Mouse (Mus musculus): ENCODE results near the gene Kcnmb3. TPM values are rescaled to one million over a fixed set of nuclear protein-coding genes. Genes with fewer than 3 reads are reported as not detected.
A peak's percentile ranks its signal among the peaks of the same experiment; 100 is the strongest.

Kcnmb3 gene
- polyA plus RNA-seq, 1 experiment from 2014 or later, result 0.16 TPM

DNA sequence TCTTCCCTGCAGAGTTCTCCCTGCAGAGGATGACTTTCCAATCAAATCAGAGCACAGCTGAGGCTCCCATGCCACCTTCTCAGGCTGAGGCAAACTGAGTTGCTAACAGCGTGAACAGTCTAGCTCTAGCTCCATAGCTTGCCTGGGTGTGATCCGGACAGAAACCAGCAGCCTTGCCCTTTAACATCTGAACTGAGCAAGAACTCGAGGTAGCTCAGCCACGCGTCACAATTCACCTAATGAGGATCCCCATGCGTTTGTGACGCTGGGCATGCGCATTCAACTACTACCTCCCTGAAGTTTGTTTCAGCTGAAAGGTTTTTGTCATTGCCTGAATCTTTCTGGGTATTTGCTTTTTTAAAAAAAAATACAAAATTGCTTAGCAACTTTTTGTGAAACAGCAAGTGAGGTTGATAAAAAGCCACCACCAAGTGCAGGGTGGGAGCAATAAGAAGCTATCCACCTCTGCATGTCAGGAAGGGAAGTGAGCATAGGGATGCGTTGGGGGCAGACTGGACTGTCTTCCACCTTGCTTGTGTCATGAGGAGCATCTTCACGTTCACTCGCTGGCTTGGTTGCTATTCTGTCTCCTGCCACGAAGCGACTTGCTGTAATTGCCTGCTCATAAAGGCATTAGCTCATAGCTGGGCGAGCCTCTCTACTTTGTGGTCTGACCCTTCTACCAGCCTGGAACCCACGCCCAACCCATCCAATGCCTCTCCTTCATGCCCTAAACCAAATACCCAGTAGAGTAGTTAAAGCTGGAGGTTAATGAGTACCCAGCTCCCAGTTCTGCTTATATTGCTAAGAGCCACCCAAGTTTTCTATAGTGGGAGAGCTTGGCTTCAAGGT is 1.7 kb downstream of the Kcnmb3 start:
- H3K36me3 ChIP-seq (replicated peaks), result no peaks in the 10 kb centered on the region
- no peak overlapping the region for H3K4me3 ChIP-seq
- WGBS, result 86% methylated on average over 15 of the region's 15 CpGs
- H3K27ac ChIP-seq, result no peak overlapping the region
- H3K27me3 ChIP-seq (ENCODE audit: poor library complexity, severe bottlenecking), result no peaks in the 10 kb centered on the region
- no peaks in the 10 kb centered on the region for H3K9me3 ChIP-seq
- DNase-seq (ENCODE audit: extremely low spot score, low spot score), result no peak
- H3K4me1 ChIP-seq, result peaks cover 5% of the 10 kb centered on the region

DNA sequence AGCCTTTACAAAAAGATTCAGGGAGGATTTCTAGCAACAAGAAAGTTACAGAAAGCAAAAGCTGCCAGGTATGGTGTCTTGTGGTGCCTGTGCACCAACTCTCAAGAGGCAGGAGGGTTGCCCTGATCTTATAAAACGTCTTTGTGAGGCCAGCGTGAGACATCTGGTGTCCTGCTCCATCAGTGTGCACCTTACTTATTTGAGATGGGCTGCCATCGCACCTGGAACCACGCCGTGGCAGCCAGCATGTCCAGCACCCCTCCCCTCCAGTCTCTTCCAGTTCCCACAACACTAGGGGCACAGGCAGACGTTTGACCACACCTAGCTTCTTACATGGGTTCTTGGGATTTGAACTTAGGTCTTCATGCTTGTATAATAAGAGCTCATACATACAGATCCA is 3.9 kb downstream of the Kcnmb3 start:
- H3K4me3 ChIP-seq, result no peak overlapping the region
- DNase-seq (ENCODE audit: extremely low spot score, low spot score), result no peak
- no peaks in the 10 kb centered on the region for H3K27me3 ChIP-seq (ENCODE audit: poor library complexity, severe bottlenecking)
- no peaks in the 10 kb centered on the region for H3K36me3 ChIP-seq (replicated peaks)
- 88% methylated on average over 6 of the region's 6 CpGs for WGBS
- no peaks in the 10 kb centered on the region for H3K9me3 ChIP-seq
- H3K27ac ChIP-seq, result no peak overlapping the region
- H3K4me1 ChIP-seq, result no peaks in the 10 kb centered on the region

DNA sequence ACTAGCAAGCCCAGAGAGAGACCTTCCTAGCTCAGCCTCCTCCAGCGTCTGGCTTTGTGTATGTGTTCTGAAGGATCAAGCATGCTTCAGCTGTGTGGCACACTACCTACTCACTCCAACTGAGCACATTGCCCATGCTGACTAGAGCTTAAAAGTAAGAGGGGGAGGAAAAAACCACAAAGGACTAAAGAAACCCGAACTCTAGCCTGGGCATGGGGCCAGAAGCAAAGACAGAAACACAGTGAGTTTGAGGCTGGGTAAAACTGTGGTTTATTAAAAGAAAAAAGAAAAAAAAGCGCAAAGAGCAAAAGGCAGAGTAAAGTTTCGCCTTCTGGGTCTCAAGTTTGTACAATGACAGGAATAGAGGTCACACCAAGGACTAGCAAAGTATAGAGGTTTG is 5.5 kb downstream of the Kcnmb3 start:
- 85% methylated on average over 4 of the region's 4 CpGs for WGBS
- H3K9me3 ChIP-seq, result no peaks in the 10 kb centered on the region

DNA sequence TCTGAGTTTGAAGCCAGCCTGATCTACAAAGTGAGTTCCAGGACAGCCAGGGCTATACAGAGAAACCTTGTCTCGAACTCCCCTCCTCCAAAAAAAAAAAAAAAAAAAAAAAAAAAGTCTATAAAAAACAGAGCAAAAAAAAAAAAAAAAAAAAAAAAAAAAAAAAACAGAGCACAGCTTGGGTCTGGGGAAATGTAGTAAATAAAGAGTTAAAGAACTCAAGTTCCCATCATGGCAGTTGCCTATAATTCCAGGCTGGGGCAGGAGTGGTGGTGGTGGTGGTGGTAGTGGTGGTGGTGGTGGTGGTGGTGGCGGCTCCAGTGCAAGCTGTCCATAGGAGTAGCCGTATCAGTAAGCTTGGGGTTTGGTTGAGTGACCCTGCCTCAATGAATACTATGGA is 9.0 kb downstream of the Kcnmb3 start:
- Histone ChIP-seq H3K27me3 (ENCODE audit: poor library complexity, severe bottlenecking) (no peaks in the 10 kb centered on the region), H3K9me3 (no peaks in the 10 kb centered on the region), H3K4me1 (no peaks in the 10 kb centered on the region), H3K4me3 (no peak overlapping the region), H3K36me3 (replicated peaks) (no peaks in the 10 kb centered on the region), H3K27ac (no peak overlapping the region)
- WGBS, result 93% methylated on average over 3 of the region's 3 CpGs
- DNase-seq (ENCODE audit: extremely low spot score, low spot score), result no peak

More for the DNA sequence above, 5.5 kb downstream of the Kcnmb3 start:
- H3K36me3 ChIP-seq (replicated peaks), result no peaks in the 10 kb centered on the region
- H3K4me3 ChIP-seq, result no peak overlapping the region
- H3K4me1 ChIP-seq, result no peaks in the 10 kb centered on the region
- DNase-seq (ENCODE audit: extremely low spot score, low spot score), result no peak
- H3K27ac ChIP-seq, result no peak overlapping the region
- H3K27me3 ChIP-seq (ENCODE audit: poor library complexity, severe bottlenecking), result no peaks in the 10 kb centered on the region

DNA sequence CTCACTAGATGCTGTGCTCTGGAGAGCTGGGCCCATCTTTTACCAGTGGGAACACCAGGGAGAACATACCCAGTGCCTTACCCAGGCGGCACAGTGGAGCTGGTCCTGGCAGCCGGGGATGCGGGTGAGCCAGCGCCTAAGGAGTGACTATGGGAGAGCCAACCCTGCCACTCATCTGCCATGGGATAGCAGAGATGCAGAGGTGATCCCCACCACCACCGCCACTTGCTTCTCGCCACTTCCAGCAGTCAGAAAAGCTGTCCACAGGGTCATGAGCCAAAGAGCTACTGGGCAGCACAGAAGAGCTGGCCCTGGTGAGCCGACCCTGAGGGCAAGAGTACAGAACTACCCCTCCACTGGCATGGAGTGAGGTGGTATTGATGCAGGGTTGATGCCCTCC is 12.1 kb downstream of the Kcnmb3 start:
- WGBS, result 91% methylated on average over 7 of the region's 7 CpGs
- Histone ChIP-seq H3K9me3 (no peaks in the 10 kb centered on the region), H3K36me3 (replicated peaks) (no peaks in the 10 kb centered on the region), H3K4me3 (no peak overlapping the region), H3K27ac (no peak overlapping the region), H3K27me3 (ENCODE audit: poor library complexity, severe bottlenecking) (no peaks in the 10 kb centered on the region), H3K4me1 (no peaks in the 10 kb centered on the region)
- no peak for DNase-seq (ENCODE audit: extremely low spot score, low spot score)

DNA sequence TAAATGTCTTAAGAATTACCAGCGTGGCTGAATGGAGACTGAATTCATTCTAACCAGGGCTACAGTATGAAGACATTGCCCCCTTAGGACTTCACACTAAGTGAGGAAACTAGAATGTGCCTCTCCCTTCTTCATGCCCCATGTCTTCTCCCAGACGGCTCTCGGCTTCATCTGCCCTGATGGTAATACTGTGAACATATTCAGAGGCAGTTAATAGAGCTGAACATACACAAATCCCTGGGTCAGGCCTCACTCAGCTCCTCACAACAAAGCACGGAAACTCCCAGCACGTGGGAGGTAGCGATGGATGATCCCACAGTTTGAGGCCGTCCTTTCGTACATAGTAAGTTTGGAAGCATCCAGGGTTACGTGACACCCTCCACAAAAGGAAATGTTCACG is 18.8 kb downstream of the Kcnmb3 start:
- no peak for DNase-seq (ENCODE audit: extremely low spot score, low spot score)
- Histone ChIP-seq H3K4me3 (no peak overlapping the region), H3K27me3 (ENCODE audit: poor library complexity, severe bottlenecking) (no peaks in the 10 kb centered on the region), H3K9me3 (no peaks in the 10 kb centered on the region), H3K27ac (no peak overlapping the region), H3K4me1 (no peaks in the 10 kb centered on the region), H3K36me3 (replicated peaks) (no peaks in the 10 kb centered on the region)
- 91% methylated on average over 10 of the region's 10 CpGs for WGBS

DNA sequence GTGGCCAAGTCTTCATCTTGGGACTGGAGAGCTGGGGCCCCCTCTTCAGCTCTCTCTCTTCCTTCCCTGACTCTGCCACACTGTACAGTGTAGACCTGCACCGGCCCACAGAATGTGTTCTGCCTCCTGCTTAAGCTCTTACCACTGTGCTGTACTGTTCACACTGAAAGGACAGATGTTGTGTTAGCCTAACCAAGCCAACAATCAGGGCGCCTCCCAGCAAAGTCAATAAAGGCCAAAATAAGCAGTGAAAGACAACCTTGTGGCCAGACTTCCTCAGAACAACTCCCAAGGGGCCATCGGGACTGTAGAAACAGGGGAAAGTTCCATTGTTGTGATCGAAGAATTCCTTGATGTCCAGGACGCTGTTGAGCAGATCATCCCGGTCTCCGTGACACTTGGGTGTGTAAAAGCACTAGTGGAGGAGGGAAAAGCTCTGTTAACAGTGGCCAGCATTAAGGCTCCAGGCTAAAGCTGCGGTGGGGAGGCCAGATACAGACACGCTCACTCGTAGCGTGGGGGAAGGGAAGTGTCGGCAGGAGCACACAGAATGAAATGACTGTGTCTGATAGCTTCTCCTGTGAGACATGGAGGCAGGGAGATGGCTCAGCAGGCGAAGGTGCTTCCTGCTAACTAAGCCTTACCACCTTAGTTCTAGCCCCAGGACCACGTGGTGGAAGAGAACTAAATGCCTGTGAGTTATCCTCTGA is 19.7 kb downstream of the Kcnmb3 start:
- Histone ChIP-seq H3K27me3 (ENCODE audit: poor library complexity, severe bottlenecking) (no peaks in the 10 kb centered on the region), H3K27ac (no peak overlapping the region), H3K4me1 (no peaks in the 10 kb centered on the region), H3K9me3 (no peaks in the 10 kb centered on the region), H3K4me3 (no peak overlapping the region), H3K36me3 (replicated peaks) (no peaks in the 10 kb centered on the region)
- WGBS, result 87% methylated on average over 14 of the region's 14 CpGs
- no peak for DNase-seq (ENCODE audit: extremely low spot score, low spot score)

DNA sequence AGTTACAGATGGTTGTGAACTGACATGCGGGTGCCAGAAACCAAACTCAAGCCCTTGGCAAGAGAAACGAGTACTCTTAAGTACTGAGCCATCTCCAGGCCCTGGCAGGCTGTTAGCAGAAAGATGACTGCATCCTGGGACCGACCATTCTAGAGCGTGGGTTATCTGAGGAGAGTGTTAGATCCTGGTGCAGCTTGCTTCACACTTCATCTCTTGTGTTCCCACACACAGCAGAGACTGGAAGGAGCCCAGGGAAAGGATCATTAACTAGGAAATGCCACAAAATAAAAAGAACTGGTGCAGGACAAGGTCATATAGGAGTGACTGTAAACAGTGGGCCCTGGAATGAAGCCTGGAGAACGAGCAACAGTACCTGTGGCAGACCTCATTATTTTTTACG is 20.9 kb downstream of the Kcnmb3 start:
- no peak overlapping the region for H3K4me3 ChIP-seq
- H3K27ac ChIP-seq, result no peak overlapping the region
- 89% methylated on average over 6 of the region's 6 CpGs for WGBS
- peak; percentile 0 for DNase-seq (ENCODE audit: extremely low spot score, low spot score)
- no peaks in the 10 kb centered on the region for H3K27me3 ChIP-seq (ENCODE audit: poor library complexity, severe bottlenecking)
- H3K4me1 ChIP-seq, result no peaks in the 10 kb centered on the region
- H3K9me3 ChIP-seq, result no peaks in the 10 kb centered on the region
- H3K36me3 ChIP-seq (replicated peaks), result no peaks in the 10 kb centered on the region

DNA sequence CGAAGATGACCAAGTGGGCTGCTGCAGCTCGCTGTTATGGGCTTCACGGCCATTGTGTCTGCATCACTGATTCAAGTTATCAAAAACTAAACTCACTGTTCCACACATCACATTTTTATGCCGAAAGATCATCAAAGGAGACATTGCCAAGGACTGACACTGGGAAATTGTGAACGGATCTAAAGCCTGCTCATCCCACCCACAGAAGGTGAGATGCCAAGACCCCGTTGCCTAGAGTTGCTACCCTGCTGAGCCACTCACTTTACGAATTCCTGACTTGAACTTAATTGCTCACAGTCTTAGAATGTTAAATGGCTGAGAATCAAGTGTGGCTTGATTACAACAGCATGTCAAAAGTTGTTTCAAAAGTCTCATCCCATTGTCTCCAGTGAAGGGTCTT is 21.6 kb downstream of the Kcnmb3 start:
- Histone ChIP-seq H3K36me3 (replicated peaks) (no peaks in the 10 kb centered on the region), H3K4me3 (no peak overlapping the region), H3K9me3 (no peaks in the 10 kb centered on the region), H3K27ac (no peak overlapping the region), H3K4me1 (no peaks in the 10 kb centered on the region), H3K27me3 (ENCODE audit: poor library complexity, severe bottlenecking) (no peaks in the 10 kb centered on the region)
- WGBS, result 81% methylated on average over 7 of the region's 7 CpGs
- DNase-seq (ENCODE audit: extremely low spot score, low spot score), result peak; percentile 4

DNA sequence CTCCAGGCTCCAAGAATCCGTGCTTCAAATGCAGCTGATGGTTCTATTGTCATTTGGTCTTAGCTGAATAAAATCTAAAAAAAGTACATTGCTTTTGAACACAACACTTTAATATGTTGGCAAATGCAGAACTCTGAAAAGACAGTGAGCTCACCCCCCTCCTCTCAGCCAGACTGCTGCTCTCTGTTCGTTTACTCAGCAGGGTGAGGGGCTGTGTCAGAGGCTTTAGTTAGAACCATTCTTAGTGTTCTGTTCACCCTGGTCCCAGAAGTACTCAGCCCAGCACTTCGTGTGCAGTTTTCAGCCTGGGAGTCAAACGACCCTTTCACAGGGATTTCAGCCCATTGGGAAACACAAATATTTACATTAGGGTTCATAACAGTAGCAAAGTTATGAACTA is 23.6 kb downstream of the Kcnmb3 start:
- Histone ChIP-seq H3K27ac (no peak overlapping the region), H3K4me3 (no peak overlapping the region), H3K4me1 (no peaks in the 10 kb centered on the region), H3K36me3 (replicated peaks) (peaks cover 4% of the 10 kb centered on the region), H3K9me3 (no peaks in the 10 kb centered on the region), H3K27me3 (ENCODE audit: poor library complexity, severe bottlenecking) (no peaks in the 10 kb centered on the region)
- WGBS, result 78% methylated on average over 4 of the region's 4 CpGs
- no peak for DNase-seq (ENCODE audit: extremely low spot score, low spot score)

DNA sequence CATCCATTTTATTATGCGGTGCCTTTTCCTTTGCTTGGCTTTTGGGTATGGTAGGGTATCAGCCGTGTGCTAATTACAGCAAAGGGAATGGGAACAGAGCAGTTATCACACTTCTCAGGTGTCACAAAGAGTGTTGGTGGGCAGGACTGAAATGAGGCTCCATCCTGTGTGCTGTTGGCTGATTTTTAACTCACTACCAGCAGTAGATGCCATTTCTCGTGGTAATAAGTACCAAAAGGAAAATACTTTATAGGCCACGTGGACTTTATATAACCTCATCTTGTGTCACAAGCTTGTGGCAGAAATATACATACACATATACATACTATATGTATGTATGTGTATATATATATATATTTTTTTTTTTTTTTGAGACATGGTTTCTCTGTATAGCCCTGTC is 24.7 kb downstream of the Kcnmb3 start:
- 92% methylated on average over 4 of the region's 4 CpGs for whole genome bisulfite sequencing
- H3K4me3 ChIP-seq, result no peak overlapping the region
- no peak overlapping the region for H3K27ac ChIP-seq
- peak; percentile 6 for DNase-seq (ENCODE audit: extremely low spot score, low spot score)
- no peaks in the 10 kb centered on the region for H3K27me3 ChIP-seq (ENCODE audit: poor library complexity, severe bottlenecking)
- H3K9me3 ChIP-seq, result no peaks in the 10 kb centered on the region
- H3K4me1 ChIP-seq, result no peaks in the 10 kb centered on the region
- peaks cover 15% of the 10 kb centered on the region for H3K36me3 ChIP-seq (replicated peaks)

DNA sequence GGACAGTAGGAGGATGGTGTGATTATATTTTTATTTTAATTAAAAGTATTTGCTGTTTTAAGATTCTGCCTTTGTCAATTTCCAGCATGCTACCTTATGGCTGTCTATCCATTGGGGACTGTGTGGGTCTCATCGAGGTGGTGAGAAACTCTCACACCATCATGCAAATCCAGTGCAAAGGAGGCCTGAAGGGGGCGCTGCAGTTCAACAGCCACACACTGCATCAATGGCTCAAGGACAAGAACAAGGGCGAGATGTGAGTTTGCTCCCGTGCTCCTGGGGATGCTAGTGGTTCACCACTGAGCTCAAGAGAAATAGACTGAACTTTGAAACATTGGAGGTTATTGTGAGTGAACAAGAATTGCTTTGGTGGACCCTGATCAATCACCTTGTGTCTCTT is 32.3 kb downstream of the Kcnmb3 start:
- DNase-seq (ENCODE audit: extremely low spot score, low spot score), result no peak
- WGBS, result 69% methylated on average over 4 of the region's 4 CpGs
- peaks cover 84% of the 10 kb centered on the region for H3K36me3 ChIP-seq (replicated peaks)

DNA sequence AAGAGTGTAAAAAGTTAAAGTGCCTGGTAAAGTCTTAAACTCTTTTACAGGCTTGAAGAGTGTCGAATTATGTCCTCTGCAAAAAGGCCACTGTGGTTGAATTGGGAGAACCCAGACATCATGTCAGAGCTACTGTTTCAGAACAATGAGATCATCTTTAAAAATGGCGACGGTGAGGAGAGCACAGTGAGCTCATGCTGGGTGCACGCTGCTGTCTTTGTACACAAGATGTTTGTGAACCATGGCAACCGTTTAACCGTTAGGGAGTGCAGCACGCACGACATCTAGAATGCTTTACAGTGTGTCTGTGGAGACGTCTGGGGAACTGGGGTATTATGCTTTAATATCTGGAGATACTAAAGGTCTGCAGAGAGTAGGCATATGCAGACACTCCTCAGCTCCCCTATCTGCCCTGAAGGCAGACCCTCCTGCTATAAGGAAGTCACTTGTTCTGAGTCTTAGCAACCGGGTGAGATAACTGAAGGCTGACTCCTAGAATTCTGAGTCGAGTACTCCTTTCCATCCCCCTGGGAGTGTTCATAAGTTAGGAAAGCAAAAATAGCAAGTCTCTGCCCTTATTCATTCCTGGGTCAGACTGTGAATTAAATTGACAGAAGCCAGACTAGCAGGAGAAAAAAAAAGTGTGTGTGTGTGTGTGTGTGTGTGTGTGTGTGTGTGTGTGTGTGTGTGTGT is 37.6 kb downstream of the Kcnmb3 start:
- no peak for DNase-seq (ENCODE audit: extremely low spot score, low spot score)
- Histone ChIP-seq H3K27ac (no peak overlapping the region), H3K36me3 (replicated peaks) (peaks cover 89% of the 10 kb centered on the region), H3K4me3 (no peak overlapping the region), H3K9me3 (no peaks in the 10 kb centered on the region), H3K27me3 (ENCODE audit: poor library complexity, severe bottlenecking) (no peaks in the 10 kb centered on the region), H3K4me1 (no peaks in the 10 kb centered on the region)
- WGBS, result 88% methylated on average over 11 of the region's 11 CpGs

More for the DNA sequence above, 32.3 kb downstream of the Kcnmb3 start:
- H3K9me3 ChIP-seq, result no peaks in the 10 kb centered on the region
- H3K27ac ChIP-seq, result no peak overlapping the region
- H3K27me3 ChIP-seq (ENCODE audit: poor library complexity, severe bottlenecking), result no peaks in the 10 kb centered on the region
- no peak overlapping the region for H3K4me3 ChIP-seq
- no peaks in the 10 kb centered on the region for H3K4me1 ChIP-seq

All from forebrain, embryonic 10.5 days (tissue).